Mouse (Mus musculus): ENCODE measurements at regions not wholly inside any gene's neighbourhood (a gene's known extent, or its start where the extent isn't known, plus 50 kb on each side); places are given as distances from the start of the nearest gene placed in this dataset.
A peak's percentile ranks its signal among the peaks of the same experiment; 100 is the strongest.

- Histone ChIP-seq H3K4me1 (replicated peaks; ENCODE audit: control insufficient read depth, insufficient read depth, low read length) (no peaks in the 10 kb centered on the region), H3K27ac (ENCODE audit: low read depth) (no peak overlapping the region), H3K9ac (ENCODE audit: low read length) (no peak overlapping the region), H3K36me3 (ENCODE audit: control insufficient read depth, insufficient read depth, low read length) (no peaks in the 10 kb centered on the region), H3K4me2 (ENCODE audit: low read length) (no peak overlapping the region), H3K27me3 (replicated peaks; ENCODE audit: control insufficient read depth, insufficient read depth, low read length) (no peaks in the 10 kb centered on the region), H3K4me3 (ENCODE audit: low read depth, low read length) (no peak overlapping the region), H3K9me3 (ENCODE audit: control insufficient read depth, low read length) (no peaks in the 10 kb centered on the region)
- DNase-seq (ENCODE audit: low spot score) (no peak), ATAC-seq (replicated peaks; ENCODE audit: low FRiP score, low TSS enrichment, low read depth) (no peak)
- WGBS, result 84% methylated on average over 2 of the region's 2 CpGs
These were observed 169.4 kb upstream of the Galnt5 start for GRCm38 (mm10) chr2:57828284-57828683.

- no peaks in the 10 kb centered on the region for H3K9me3 ChIP-seq (ENCODE audit: control insufficient read depth, low read length)
- no peak overlapping the region for H3K9ac ChIP-seq (ENCODE audit: low read length)
- no peaks in the 10 kb centered on the region for H3K27me3 ChIP-seq (replicated peaks; ENCODE audit: control insufficient read depth, insufficient read depth, low read length)
- no peak overlapping the region for H3K4me2 ChIP-seq (ENCODE audit: low read length)
- no peak overlapping the region for H3K4me3 ChIP-seq (ENCODE audit: low read depth, low read length)
- H3K27ac ChIP-seq (ENCODE audit: low read depth), result no peak overlapping the region
- peak; percentile 60 for DNase-seq (ENCODE audit: low spot score)
- H3K36me3 ChIP-seq (ENCODE audit: control insufficient read depth, insufficient read depth, low read length), result no peaks in the 10 kb centered on the region
- no peak for ATAC-seq (replicated peaks; ENCODE audit: low FRiP score, low TSS enrichment, low read depth)
- H3K4me1 ChIP-seq (replicated peaks; ENCODE audit: control insufficient read depth, insufficient read depth, low read length), result no peaks in the 10 kb centered on the region
- WGBS, result 42% methylated on average over 12 of the region's 12 CpGs
These were observed 164.9 kb upstream of the Galnt5 start for GRCm38 (mm10) chr2:57832565-57833355.

- Histone ChIP-seq H3K4me1 (replicated peaks; ENCODE audit: control insufficient read depth, insufficient read depth, low read length) (no peaks in the 10 kb centered on the region), H3K9ac (ENCODE audit: low read length) (no peak overlapping the region), H3K27ac (ENCODE audit: low read depth) (no peak overlapping the region), H3K36me3 (ENCODE audit: control insufficient read depth, insufficient read depth, low read length) (no peaks in the 10 kb centered on the region), H3K9me3 (ENCODE audit: control insufficient read depth, low read length) (no peaks in the 10 kb centered on the region), H3K4me3 (ENCODE audit: low read depth, low read length) (no peak overlapping the region), H3K27me3 (replicated peaks; ENCODE audit: control insufficient read depth, insufficient read depth, low read length) (no peaks in the 10 kb centered on the region), H3K4me2 (ENCODE audit: low read length) (no peak overlapping the region)
- 31% methylated on average over 1 of the region's 1 CpGs for WGBS
- DNase-seq (ENCODE audit: low spot score) (no peak), ATAC-seq (replicated peaks; ENCODE audit: low FRiP score, low TSS enrichment, low read depth) (no peak)
These were observed 152.5 kb upstream of the Galnt5 start for GRCm38 (mm10) chr2:57845135-57845534.

GRCm38 (mm10) chr2:57847707-57848106 lies 150.0 kb upstream of the Galnt5 start:
- no peak overlapping the region for H3K4me2 ChIP-seq (ENCODE audit: low read length)
- H3K4me3 ChIP-seq (ENCODE audit: low read depth, low read length), result no peak overlapping the region
- no peak overlapping the region for H3K27ac ChIP-seq (ENCODE audit: low read depth)
- DNase-seq (ENCODE audit: low spot score), result no peak
- H3K36me3 ChIP-seq (ENCODE audit: control insufficient read depth, insufficient read depth, low read length), result no peaks in the 10 kb centered on the region
- no peaks in the 10 kb centered on the region for H3K4me1 ChIP-seq (replicated peaks; ENCODE audit: control insufficient read depth, insufficient read depth, low read length)
- H3K9me3 ChIP-seq (ENCODE audit: control insufficient read depth, low read length), result no peaks in the 10 kb centered on the region
- WGBS, result 59% methylated on average over 4 of the region's 4 CpGs
- H3K9ac ChIP-seq (ENCODE audit: low read length), result no peak overlapping the region
- no peak for ATAC-seq (replicated peaks; ENCODE audit: low FRiP score, low TSS enrichment, low read depth)
- H3K27me3 ChIP-seq (replicated peaks; ENCODE audit: control insufficient read depth, insufficient read depth, low read length), result no peaks in the 10 kb centered on the region

GRCm38 (mm10) chr2:57849338-57850057 lies 148.2 kb upstream of the Galnt5 start:
- Histone ChIP-seq H3K27me3 (replicated peaks; ENCODE audit: control insufficient read depth, insufficient read depth, low read length) (no peaks in the 10 kb centered on the region), H3K36me3 (ENCODE audit: control insufficient read depth, insufficient read depth, low read length) (no peaks in the 10 kb centered on the region), H3K4me3 (ENCODE audit: low read depth, low read length) (no peak overlapping the region), H3K9me3 (ENCODE audit: control insufficient read depth, low read length) (no peaks in the 10 kb centered on the region), H3K9ac (ENCODE audit: low read length) (no peak overlapping the region), H3K4me1 (replicated peaks; ENCODE audit: control insufficient read depth, insufficient read depth, low read length) (no peaks in the 10 kb centered on the region), H3K4me2 (ENCODE audit: low read length) (no peak overlapping the region), H3K27ac (ENCODE audit: low read depth) (no peak overlapping the region)
- no peak for ATAC-seq (replicated peaks; ENCODE audit: low FRiP score, low TSS enrichment, low read depth)
- 82% methylated on average over 4 of the region's 4 CpGs for WGBS
- no peak for DNase-seq (ENCODE audit: low spot score)

- Histone ChIP-seq H3K36me3 (ENCODE audit: control insufficient read depth, insufficient read depth, low read length) (no peaks in the 10 kb centered on the region), H3K27ac (ENCODE audit: low read depth) (no peak overlapping the region), H3K27me3 (replicated peaks; ENCODE audit: control insufficient read depth, insufficient read depth, low read length) (no peaks in the 10 kb centered on the region), H3K9me3 (ENCODE audit: control insufficient read depth, low read length) (no peaks in the 10 kb centered on the region), H3K4me1 (replicated peaks; ENCODE audit: control insufficient read depth, insufficient read depth, low read length) (no peaks in the 10 kb centered on the region), H3K9ac (ENCODE audit: low read length) (no peak overlapping the region), H3K4me3 (ENCODE audit: low read depth, low read length) (no peak overlapping the region), H3K4me2 (ENCODE audit: low read length) (no peak overlapping the region)
- DNase-seq (ENCODE audit: low spot score) (no peak), ATAC-seq (replicated peaks; ENCODE audit: low FRiP score, low TSS enrichment, low read depth) (no peak)
- WGBS, result 94% methylated on average over 5 of the region's 5 CpGs
These were observed 147.7 kb upstream of the Galnt5 start for GRCm38 (mm10) chr2:57850058-57850400.

GRCm38 (mm10) chr2:57856524-57857107 lies 141.1 kb upstream of the Galnt5 start:
- H3K27me3 ChIP-seq (replicated peaks; ENCODE audit: control insufficient read depth, insufficient read depth, low read length), result no peaks in the 10 kb centered on the region
- no peaks in the 10 kb centered on the region for H3K9me3 ChIP-seq (ENCODE audit: control insufficient read depth, low read length)
- H3K4me3 ChIP-seq (ENCODE audit: low read depth, low read length), result no peak overlapping the region
- no peak for ATAC-seq (replicated peaks; ENCODE audit: low FRiP score, low TSS enrichment, low read depth)
- no peak overlapping the region for H3K27ac ChIP-seq (ENCODE audit: low read depth)
- DNase-seq (ENCODE audit: low spot score), result no peak
- H3K9ac ChIP-seq (ENCODE audit: low read length), result no peak overlapping the region
- no peaks in the 10 kb centered on the region for H3K36me3 ChIP-seq (ENCODE audit: control insufficient read depth, insufficient read depth, low read length)
- no peaks in the 10 kb centered on the region for H3K4me1 ChIP-seq (replicated peaks; ENCODE audit: control insufficient read depth, insufficient read depth, low read length)
- 66% methylated on average over 14 of the region's 14 CpGs for WGBS
- H3K4me2 ChIP-seq (ENCODE audit: low read length), result no peak overlapping the region

GRCm38 (mm10) chr2:57865289-57865688 lies 132.4 kb upstream of the Galnt5 start:
- no peaks in the 10 kb centered on the region for H3K27me3 ChIP-seq (replicated peaks; ENCODE audit: control insufficient read depth, insufficient read depth, low read length)
- H3K4me1 ChIP-seq (replicated peaks; ENCODE audit: control insufficient read depth, insufficient read depth, low read length), result no peaks in the 10 kb centered on the region
- H3K4me3 ChIP-seq (ENCODE audit: low read depth, low read length), result no peak overlapping the region
- ATAC-seq (replicated peaks; ENCODE audit: low FRiP score, low TSS enrichment, low read depth) (no peak), DNase-seq (ENCODE audit: low spot score) (no peak)
- no peaks in the 10 kb centered on the region for H3K36me3 ChIP-seq (ENCODE audit: control insufficient read depth, insufficient read depth, low read length)
- WGBS, result 51% methylated on average over 1 of the region's 1 CpGs
- H3K9me3 ChIP-seq (ENCODE audit: control insufficient read depth, low read length), result no peaks in the 10 kb centered on the region
- no peak overlapping the region for H3K4me2 ChIP-seq (ENCODE audit: low read length)
- no peak overlapping the region for H3K27ac ChIP-seq (ENCODE audit: low read depth)
- no peak overlapping the region for H3K9ac ChIP-seq (ENCODE audit: low read length)
